Mouse (Mus musculus) adrenal gland (tissue): ENCODE measurements at regions not wholly inside any gene's neighbourhood (a gene's known extent, or its start where the extent isn't known, plus 50 kb on each side); places are given as distances from the start of the nearest gene placed in this dataset.

Experiments
- intact Hi-C: fragments of 180-260 bp; cut with DNase I; formaldehyde crosslinking; loops from one replicate; pipeline ENCODE4 v1.15.1; 2025

DNA sequence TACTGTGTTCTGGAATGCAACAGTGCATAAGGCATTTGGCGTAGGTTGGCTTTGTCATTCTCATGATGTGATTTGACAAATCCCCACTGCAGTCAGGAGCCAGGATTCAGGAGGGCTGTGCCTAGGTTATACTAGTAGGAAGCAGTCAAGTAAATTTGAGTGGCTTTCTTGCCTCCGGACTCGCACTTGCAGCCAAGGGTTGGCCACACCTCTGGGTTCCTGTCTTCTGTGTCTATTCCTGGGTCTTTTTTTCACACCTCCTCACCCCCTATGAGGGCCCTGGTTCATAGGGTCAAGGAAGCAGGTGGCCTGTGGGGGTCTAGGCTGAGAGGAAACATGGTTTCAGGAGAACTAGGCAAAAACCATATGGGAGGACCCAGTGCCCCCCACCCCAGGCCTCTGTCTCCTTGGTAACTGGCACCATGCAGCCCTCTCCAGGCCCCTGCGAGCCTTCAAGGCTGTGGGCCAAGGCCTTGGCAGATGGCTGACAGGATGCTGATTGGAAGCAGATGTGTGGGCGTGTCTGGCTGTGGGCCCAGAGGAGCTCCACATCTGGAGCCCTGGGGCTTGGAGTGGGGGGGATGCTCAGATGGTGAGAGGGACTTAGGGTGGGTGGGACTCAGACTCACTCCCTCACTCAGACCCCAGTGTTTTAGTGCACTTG, 195.7 kb downstream of the Rgs3 start:
- intact Hi-C loops, result no loop called here

DNA sequence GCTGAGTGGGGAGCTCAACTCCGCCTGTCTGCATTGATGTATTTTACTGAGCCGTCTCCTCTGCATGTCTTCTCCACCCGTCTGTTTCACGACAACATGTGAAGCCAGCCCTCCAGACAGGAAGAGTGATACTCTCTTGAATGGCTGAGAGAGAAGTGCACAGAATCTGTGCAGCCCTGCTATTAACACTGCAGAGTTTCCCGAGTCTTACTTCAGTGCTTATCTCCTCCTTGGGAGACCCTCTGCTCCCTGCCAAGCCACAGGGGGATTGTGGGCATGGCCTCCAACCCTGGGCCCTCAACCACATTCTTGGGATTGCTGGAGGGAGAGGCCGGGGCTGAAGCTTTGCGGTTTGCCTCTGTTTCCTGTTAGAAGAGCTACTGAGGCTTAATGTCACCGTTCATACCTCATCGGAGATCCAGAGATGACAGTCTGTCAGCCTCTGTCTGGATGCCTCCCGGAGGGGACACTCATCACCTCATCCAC, 197.1 kb downstream of the Rgs3 start:
- intact Hi-C loops, result no loop called here

DNA sequence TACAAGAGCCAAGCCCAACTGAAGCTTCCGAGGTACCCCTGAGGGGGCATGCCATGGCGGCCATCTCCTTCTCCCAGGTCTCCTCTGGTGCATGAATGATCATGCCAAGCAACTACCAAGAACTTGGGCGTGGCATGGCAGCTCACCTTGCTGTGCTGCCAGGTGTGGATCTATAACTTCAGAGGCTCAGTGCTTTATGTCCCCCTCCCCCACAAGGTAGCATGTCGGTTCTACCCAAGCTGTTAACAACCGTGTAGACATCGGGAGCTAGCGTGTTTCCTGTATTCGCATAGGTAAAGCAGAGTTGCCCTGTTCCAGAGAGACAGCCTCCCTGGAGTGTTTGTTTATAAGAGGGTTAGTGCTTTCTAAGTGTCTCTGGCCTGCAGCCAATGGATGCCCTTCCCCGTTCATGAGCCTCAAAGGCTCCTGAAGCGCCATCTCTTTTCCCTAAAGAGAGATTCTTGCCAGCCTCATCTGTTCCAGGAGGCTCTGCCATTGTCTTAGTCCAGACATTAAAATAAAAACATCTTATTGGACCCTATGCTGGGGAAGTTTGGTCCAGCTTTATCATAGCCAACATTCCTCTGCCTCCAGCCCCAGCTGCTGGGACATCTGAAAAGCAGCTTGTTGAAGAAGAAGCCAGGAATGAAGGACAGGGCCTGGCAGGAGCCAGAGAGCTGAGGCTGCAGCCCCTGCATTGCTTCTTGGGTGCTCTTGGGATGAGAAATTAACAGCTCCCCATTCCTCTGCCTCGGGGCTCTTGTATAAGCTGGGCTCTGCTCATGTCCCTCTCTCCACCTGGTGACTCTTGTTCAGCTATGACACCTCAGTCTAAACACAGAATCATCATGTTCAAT, 201.3 kb downstream of the Rgs3 start:
- intact Hi-C loops, result loop anchor here (2.0 to 10.0 kb wide), 2 partner anchors 64 to 306 kb away; no protein-coding TSS in a partner anchor

DNA sequence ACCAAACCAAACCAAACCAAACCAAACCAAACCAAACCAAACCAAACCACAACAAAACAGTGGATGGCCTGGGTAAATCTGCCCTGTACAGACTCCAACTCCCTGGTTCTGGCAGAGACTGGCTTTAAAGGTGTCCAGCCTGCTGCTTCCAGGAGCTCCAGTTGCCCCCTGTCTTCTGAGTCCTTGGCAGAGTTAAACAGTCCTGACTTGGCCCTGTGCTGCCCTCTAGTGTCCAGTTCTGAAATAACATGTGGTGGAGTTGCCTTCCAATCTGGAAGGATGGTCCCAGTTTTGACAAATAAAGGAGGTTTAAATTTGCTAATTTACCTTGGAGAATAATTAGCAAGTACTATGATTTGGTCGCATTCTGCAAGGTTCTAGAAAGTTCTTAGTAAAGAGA, 202.0 kb downstream of the Rgs3 start:
- intact Hi-C loops, result loop anchor here (2.0 to 10.0 kb wide), 3 partner anchors 65 to 307 kb away; no protein-coding TSS in a partner anchor

DNA sequence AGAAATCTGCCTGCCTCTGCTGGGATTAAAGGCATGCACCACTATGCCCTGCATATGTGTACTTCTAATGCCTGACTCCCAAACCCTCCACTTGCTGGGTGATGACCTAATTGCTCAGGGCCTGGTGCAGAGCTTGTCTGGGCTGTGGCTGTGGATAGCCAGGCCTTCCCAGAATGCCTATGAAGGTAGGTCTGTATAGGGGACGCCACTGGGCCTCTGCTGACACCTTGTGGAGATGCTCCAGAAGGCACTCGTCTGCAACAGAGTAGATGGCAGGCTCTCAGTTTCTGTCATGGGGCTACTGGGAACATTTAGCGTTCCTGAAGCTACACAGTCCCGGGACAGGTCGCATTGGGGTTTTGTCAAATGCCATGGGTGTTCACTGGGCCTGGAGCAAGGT, 201.4 kb upstream of the Zfp618 start:
- intact Hi-C loops, result loop anchor here (1.0 to 10.0 kb wide), 3 partner anchors 67 to 309 kb away; no protein-coding TSS in a partner anchor

DNA sequence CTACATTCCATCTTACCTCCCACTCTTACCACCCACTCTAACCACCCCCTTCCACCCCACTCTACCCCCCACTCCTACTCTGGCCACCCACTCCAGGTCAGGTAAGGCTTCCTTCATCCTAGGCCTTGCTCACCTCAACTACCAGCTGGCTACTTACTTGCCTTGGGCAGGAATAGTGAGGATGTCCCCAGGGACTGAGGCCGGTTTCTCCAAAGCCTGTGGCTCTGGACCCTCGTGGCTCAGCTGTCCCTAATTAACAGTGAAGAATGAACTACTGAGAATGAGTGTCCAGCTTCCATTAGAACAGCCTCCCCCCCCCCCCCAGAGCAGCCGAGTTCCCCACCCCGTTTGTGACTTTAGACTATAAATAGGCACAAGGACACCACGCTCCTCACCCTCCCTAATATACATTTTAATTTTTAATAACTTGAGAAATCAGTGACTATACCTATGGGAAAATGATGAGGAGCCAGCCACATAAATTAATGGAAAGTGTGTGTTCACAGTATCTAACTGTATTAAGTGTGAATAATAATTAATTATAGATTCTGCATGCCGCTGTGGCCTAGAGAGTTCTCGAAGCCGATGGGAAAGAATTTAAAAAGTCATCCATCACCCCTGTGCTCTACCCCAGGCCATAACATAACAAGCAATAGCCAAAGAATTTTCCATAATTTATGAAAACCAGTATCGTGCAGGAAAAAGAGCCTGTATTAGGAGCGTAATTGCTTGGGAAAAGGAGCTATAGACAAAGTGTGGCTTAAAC, 195.7 kb upstream of the Zfp618 start:
- intact Hi-C loops, result loop anchor here (10.0 kb wide), 1 partner anchor 315 kb away; no protein-coding TSS in a partner anchor

DNA sequence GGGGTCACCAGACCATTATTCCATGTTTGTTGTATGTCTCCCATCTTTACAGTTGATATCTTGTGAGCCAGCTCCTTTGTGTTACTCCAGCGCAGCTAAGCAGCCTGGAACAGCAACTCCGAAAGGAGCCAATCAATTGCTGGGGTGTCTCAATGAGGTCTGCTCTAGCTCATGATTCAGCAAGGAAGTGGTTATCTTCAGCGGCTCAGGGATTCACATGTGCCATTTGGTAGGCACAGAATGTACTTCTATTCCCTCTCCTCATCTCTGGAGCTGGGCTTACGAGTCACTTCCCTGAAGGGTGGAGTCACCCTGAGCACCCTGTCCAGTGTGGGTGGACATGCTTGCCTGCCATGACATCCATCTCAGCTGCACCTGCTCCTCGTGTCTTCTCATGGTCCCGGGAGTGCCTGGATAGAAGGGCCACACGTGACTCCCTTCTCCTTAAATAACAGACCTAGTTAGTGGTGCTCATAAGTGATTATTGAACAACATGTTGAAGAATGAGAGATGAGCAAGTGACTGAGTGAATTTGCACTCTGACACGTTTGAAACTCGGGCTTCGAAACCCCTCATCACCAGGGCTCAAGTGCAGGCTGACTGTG, 190.3 kb upstream of the Zfp618 start:
- intact Hi-C loops, result no loop called here

DNA sequence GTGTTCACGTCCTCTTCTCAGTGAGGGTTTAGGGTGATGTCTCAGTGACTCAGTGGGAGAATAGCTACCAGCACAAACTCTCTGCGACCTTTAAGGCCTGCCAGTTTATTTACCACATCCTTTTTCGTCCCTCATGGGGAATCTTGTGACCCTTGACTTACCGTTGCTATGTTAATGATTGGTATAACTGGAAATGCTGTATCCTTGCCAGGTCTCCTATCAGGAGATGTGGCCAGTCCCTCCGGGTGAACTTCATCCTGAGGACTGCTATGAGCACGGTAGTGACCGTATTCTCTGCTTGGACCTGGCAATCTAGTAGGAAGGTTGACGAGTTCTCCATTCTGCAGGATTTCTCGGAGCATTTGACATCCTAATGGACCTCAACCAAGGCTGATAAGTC, 188.5 kb upstream of the Zfp618 start:
- intact Hi-C loops, result no loop called here

DNA sequence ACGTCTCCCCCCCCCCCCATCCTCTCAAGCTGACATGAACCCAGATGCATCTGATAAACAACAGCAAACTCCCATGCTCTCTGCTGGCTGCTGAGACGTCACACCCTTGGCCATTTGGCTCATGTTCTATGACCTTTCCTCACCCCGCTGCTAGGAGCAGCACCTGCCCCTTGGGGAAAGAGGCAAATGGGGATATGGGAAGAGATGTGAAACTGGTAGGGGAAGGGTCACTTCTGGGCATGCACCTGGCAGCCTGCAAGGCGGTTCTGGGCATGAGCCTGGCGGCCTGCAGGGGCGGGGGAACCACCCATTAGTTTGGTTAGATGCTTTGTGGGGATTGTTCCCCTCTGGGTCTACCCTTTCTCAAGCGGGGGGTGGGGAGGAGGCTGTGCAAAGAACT, 187.9 kb upstream of the Zfp618 start:
- intact Hi-C loops, result no loop called here

DNA sequence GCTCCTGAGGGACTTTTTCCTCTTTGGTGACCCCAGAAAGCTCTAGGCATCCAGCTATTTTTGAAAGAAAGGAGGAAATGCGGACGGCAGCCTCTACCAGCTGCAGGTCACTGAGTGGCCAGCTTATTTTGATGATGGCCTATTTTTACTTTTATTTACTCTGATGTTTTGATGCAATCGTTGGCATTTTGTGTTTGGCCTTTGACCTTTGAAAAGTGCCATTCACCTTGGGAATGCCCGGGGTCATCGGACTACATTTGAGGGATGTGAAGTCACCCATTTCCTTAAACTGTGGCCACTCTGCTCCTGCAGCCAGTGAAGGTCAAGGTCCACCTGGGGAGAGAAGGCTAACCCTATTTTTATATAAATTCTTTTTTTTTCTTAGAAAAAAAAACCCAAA, 186.8 kb upstream of the Zfp618 start:
- intact Hi-C loops, result no loop called here

DNA sequence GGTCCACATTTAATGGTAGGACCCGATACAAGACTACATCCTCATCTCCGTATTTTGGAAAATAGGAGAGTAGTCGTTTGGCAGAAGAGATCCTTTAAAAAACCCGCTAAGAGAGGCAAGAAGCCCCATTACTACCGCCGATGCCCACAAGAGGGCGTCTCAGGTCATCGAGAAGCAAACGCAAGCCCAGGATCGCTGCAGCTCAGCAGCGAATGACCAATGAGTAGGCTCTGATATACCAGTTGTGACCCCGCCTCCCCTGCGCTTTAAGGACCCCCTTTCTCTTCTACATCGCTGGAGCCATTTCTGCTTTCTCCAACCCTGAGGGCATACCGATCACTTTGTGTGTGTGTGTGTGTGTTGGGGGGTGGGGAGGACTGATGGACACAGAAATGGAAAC, 185.0 kb upstream of the Zfp618 start:
- intact Hi-C loops, result loop anchor here (2.0 kb wide), 1 partner anchor 338 kb away; no protein-coding TSS in a partner anchor

DNA sequence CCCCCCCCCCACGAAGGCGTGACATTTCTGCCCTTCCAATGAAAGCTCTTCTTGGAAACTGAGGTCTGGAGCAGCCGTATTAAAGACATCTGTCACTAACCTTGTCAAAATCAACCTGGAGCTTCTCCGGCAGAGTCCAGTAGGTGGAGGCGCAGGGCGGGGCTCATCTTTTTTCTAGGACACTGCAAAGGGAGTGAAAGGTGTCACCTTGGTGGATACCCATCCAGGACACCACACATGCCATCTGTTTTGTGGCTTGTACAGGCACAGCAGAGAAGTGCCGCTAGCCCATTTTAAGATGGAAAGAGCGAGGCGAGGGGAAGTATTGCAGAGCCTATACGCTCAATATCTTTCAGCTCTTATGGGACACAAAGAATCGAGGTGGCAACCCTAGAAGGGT, 184.5 kb upstream of the Zfp618 start:
- intact Hi-C loops, result loop anchor here (2.0 kb wide), 1 partner anchor 338 kb away; no protein-coding TSS in a partner anchor

DNA sequence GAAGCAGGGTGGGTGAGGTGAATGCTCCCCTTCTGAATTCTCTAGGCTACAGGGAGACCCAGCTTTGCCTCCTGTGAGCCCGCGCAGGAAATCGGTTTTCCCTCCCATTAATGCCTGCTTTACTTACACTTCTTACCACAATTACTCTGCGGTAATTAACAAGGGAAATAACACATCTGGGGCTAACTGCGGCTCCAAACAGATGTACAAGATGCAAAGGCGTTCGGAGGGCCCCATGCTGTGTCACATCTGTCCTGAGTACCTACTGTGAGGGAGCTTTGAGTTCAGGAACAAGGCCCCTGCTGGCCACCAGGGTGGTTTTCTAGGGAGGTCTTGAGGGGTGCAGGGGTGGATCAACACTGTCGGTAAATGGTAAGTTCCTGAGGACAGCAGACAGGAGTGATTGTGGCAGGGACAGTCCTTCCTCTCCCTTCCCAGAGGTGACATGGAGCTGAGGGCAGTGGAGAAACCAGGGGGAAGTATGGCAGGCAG, 184.0 kb upstream of the Zfp618 start:
- intact Hi-C loops, result loop anchor here (2.0 kb wide), 1 partner anchor 337 kb away; no protein-coding TSS in a partner anchor

DNA sequence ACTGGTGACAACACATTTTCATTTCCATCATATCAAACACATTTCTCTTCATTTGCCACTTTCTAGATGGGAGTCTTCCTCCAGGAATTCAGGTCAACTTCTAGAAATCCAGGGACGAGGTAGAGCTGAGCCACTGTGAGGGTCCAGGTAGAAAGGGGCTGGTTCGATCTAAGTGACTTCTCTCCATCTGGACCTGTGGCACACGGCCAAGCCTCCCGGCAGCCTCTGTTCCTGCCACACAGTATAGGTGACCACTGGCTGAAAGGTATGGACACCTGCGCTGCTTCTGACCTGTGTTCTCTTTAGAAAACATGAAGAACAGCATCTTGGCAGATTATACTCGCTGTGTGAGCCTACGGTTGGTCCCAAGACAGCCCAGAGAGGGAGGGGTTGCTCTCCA, 179.7 kb upstream of the Zfp618 start:
- intact Hi-C loops, result no loop called here

DNA sequence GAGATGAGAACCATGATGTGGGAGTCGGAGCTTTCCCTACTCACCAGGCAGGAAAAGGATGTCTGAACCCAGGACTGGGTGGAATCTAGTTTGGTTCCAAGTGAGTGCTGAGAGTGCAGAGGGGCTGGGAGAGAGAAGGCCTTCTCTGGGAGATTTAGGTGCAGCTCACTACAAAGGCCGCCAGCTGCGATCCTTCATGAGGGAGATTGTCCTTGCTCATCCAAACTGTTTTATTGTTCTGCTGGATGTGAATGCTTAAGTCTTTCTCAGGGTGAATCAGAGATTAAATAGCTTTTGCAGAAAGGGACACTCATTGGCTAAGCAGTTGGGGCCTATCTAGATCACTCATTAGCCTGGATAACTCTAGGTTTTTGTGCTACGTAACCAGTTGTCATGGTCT, 175.7 kb upstream of the Zfp618 start:
- intact Hi-C loops, result no loop called here

DNA sequence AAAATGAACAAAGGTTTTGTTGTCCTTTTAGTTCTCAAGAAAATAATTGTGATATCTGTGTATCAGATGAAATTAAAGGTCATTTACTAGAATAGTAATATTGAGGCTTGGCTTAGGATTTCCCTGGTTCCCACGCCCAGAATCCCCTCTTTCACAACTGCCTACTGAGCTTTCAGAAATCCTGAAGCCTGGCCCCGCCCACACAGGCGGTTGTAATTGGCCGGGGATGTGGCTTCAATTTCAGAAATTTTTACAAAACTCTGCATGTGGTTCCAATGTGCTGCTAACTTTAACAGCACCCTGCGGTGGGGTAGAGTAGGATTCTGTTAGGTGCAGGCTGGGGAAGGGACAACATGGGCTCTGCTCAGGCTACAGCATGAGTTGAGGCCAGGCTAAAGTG, 171.8 kb upstream of the Zfp618 start:
- intact Hi-C loops, result no loop called here

DNA sequence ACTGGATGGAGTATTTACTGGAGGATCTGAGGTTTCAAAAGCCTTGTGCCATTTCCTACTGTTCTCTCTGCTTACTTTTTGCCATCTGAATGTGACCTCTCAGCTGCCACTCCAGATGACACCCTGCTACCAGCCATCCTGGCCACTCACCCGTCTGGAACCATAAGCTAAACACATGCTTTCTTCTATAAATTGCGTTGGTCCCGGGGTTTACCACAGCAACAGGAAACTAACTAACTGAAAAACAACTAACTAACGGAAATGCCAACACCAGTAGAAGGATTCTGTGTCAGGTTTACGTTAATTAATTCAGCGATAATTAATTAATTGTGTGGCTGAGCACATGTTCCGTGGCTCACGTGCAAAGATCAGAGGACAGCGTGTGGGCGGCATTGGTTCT, 169.8 kb upstream of the Zfp618 start:
- intact Hi-C loops, result no loop called here

DNA sequence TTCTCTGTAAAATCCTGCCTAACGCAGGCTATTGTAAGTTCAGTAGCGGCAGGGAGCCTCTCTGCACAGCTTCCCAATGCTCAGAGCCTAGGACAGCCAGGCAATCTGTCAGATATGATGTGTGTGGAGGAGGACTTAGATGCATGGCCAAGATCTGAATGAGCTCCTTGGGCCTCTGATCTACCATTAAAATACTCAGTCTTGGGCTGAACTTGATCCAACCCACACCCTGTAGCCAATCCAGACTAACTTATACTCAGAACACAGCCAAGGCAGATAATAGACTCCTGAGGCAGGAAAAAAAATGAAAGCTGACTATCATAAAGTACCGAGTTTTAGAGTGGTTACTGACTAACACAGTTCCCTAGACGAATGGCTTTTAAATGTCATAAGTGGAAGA, 165.4 kb upstream of the Zfp618 start:
- intact Hi-C loops, result no loop called here

DNA sequence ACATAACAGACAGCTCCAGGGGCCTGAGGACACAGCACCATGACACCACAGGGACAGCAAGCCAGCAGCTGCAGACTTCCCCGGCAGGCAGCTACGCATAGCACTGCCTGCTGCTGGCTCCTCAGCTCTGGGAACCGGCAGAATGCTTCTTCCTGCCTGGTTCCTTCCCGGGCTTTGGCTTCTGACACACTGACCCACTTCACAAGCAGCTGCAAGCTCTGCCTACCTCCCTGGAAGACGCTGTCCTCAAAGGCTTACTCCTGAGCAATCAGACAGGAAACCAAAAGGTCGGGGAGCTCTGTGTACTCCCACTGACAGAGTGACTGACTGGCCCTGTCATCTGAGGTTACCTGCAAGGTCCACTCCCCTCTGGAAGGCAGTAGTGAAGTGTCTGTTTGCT, 159.5 kb upstream of the Zfp618 start:
- intact Hi-C loops, result no loop called here

DNA sequence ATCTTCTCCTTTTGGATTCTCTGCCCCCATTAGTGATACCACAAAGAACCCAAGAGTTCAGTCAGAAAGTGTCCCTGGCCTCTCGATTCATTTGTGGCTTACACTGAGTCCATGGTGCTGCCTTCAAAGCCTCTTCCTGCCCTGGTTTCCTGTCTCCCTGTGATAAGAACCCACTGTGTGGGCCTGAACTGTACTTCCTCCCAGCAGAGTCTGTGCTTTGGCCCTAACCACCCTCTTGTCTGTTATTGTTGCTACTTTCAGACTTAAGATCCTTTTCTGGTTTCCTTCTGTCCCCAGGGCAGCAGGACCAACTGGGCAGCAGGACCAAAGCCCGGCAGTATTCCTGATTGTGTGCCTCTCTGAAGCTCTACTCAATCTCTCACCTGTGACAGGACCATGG, 158.6 kb upstream of the Zfp618 start:
- intact Hi-C loops, result no loop called here
